Mouse (Mus musculus) ZHBTc4 (cell line): ENCODE data around the gene Npr1.

ENCODE experiments used
- DNase-seq: peaks from one replicate; pipeline ENCODE4 v3.0.0-alpha.2; 2011; ENCODE audit warnings: low read depth, low spot score

Gene Npr1

GRCm38 (mm10) chr3:90475831-90476611 lies 10.4 kb upstream of the Npr1 start, which contains the start of gene Ilf2:
TSS of gene Ilf2 (plus strand) at chr3:90476126.
- peak; percentile 99 for DNase-seq

- DNase-seq = peak; percentile 39
These were observed 9.6 kb upstream of the Npr1 start for GRCm38 (mm10) chr3:90475151-90475830.

- peak; percentile 79 for DNase-seq
These were observed 6.5 kb upstream of the Npr1 start for GRCm38 (mm10) chr3:90472213-90472612.

- DNase-seq = peak; percentile 57
These were observed 2.1 kb upstream of the Npr1 start for GRCm38 (mm10) chr3:90467618-90468300.

GRCm38 (mm10) chr3:90466311-90466766 lies 673 bp upstream of the Npr1 start:
- DNase-seq = peak; percentile 76

- peak; percentile 73 for DNase-seq
These were observed 483 bp downstream of the Npr1 start for GRCm38 (mm10) chr3:90465081-90465685.

- peak; percentile 68 for DNase-seq
These were observed 1.1 kb downstream of the Npr1 start for GRCm38 (mm10) chr3:90464552-90465080.

GRCm38 (mm10) chr3:90462579-90462978 lies 3.1 kb downstream of the Npr1 start:
- no peak for DNase-seq

GRCm38 (mm10) chr3:90461935-90462334 lies 3.7 kb downstream of the Npr1 start:
- no peak for DNase-seq

- DNase-seq = no peak
These were observed 5.4 kb downstream of the Npr1 start for GRCm38 (mm10) chr3:90460315-90460714.

GRCm38 (mm10) chr3:90459727-90460126 lies 5.9 kb downstream of the Npr1 start:
- no peak for DNase-seq

- peak; percentile 82 for DNase-seq
These were observed 10.7 kb downstream of the Npr1 start for GRCm38 (mm10) chr3:90454931-90455330.

GRCm38 (mm10) chr3:90451396-90452095 lies 14.1 kb downstream of the Npr1 start:
- peak; percentile 70 for DNase-seq

- DNase-seq = peak; percentile 42
These were observed 14.8 kb downstream of the Npr1 start for GRCm38 (mm10) chr3:90450874-90451273.

- DNase-seq = no peak
These were observed 17.0 kb downstream of the Npr1 start for GRCm38 (mm10) chr3:90448626-90449025.

GRCm38 (mm10) chr3:90447123-90447494 lies 18.6 kb downstream of the Npr1 start:
- peak; percentile 70 for DNase-seq

GRCm38 (mm10) chr3:90446389-90447122 lies 19.1 kb downstream of the Npr1 start:
- peak; percentile 99 for DNase-seq

- DNase-seq = peak; percentile 43
These were observed 20.1 kb downstream of the Npr1 start for GRCm38 (mm10) chr3:90445417-90446200.

GRCm38 (mm10) chr3:90443977-90444376 lies 21.7 kb downstream of the Npr1 start:
- peak; percentile 39 for DNase-seq
